Mouse (Mus musculus): ENCODE data around the gene Pcdh15.

The Pcdh15 gene

GRCm38 (mm10) chr10:74591799-74592198 is 1492.7 kb downstream of the Pcdh15 start:
- no peak for TF ChIP-seq GATA4 (IDR thresholded peaks at IDR 0.05; ENCODE audit: insufficient replicate concordance, low read length)

DNA sequence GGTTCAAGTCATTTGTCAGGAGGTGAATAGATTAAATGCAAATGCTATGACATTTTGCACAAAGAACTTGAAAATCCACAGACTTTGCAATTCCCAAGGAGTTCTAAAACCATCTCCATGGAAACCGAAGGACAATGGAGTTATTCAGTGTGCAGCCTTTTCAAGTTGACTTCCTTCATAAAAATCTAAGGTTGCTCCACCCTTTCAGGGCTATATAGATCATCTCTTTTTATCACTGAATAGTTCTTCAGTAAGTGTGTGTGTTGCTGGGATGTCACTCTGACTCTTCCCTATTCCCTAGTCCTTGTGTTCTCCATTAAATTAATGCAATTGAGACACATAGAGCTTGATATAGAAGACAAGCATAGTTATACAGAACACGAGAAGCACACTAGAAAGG is 1508.5 kb downstream of the Pcdh15 start:
- no peak for TF ChIP-seq GATA4 (IDR thresholded peaks at IDR 0.05; ENCODE audit: insufficient replicate concordance, low read length)

- no peak for TF ChIP-seq GATA4 (IDR thresholded peaks at IDR 0.05; ENCODE audit: insufficient replicate concordance, low read length)
These were observed 1522.7 kb downstream of the Pcdh15 start for GRCm38 (mm10) chr10:74621837-74622236.

DNA sequence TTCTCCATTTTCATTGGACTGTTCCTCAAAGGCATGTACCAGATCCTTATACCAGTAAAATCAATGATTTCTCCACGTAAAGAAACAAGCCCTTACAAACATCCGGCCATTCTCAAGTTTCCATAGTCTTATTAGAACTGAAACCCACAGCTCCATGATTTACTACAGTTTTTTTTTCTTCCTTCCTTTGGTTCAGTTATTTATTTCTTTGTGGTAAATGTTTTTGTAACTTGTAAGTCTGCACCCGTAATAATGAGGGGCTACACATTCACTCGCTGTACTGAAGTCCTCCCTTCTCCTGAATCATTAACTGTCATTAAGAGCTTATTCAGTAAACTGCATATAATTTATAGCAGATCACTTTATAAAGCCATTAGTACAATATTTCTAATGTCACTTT is 1526.6 kb downstream of the Pcdh15 start:
- no peak for TF ChIP-seq GATA4 (IDR thresholded peaks at IDR 0.05; ENCODE audit: insufficient replicate concordance, low read length)

- no peak for TF ChIP-seq GATA4 (IDR thresholded peaks at IDR 0.05; ENCODE audit: insufficient replicate concordance, low read length)
These were observed 1527.5 kb downstream of the Pcdh15 start for GRCm38 (mm10) chr10:74626596-74626995.

DNA sequence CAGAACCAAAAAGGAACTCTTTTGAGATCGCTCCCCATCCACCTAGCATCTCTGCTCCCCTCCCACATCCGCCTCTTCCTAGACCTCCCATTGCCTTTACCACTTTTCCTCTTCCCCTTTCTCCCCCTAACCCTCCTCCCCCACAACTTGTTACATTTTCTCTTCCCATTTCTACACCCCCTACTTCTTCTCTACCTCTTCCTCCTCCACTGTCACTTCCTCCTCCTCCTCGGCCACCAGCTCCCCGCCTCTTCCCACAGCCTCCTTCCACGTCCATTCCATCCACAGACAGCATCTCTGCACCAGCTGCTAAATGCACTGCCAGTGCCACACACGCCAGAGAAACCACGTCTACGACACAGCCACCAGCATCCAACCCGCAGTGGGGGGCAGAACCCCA is 1532.2 kb downstream of the Pcdh15 start:
- no peak for TF ChIP-seq GATA4 (IDR thresholded peaks at IDR 0.05; ENCODE audit: insufficient replicate concordance, low read length)

GRCm38 (mm10) chr10:74637040-74637439 is 1537.9 kb downstream of the Pcdh15 start:
- TF ChIP-seq GATA4 (IDR thresholded peaks at IDR 0.05; ENCODE audit: insufficient replicate concordance, low read length): no peak

GRCm38 (mm10) chr10:74642125-74642524 is 1543.0 kb downstream of the Pcdh15 start:
- no peak for TF ChIP-seq GATA4 (IDR thresholded peaks at IDR 0.05; ENCODE audit: insufficient replicate concordance, low read length)

- TF ChIP-seq GATA4 (IDR thresholded peaks at IDR 0.05; ENCODE audit: insufficient replicate concordance, low read length): no peak
These were observed 1564.0 kb downstream of the Pcdh15 start for GRCm38 (mm10) chr10:74663171-74663570.

- TF ChIP-seq GATA4 (IDR thresholded peaks at IDR 0.05; ENCODE audit: insufficient replicate concordance, low read length): no peak
These were observed 1580.9 kb downstream of the Pcdh15 start for GRCm38 (mm10) chr10:74680016-74680491.

- TF ChIP-seq GATA4 (IDR thresholded peaks at IDR 0.05; ENCODE audit: insufficient replicate concordance, low read length): no peak
These were observed 1581.4 kb downstream of the Pcdh15 start for GRCm38 (mm10) chr10:74680559-74680958.

All from liver, adult (tissue).